Mouse (Mus musculus) intestine, postnatal 0 days (tissue): ENCODE data around the gene Rpl41. TPM values are rescaled to one million over a fixed set of nuclear protein-coding genes. Genes with fewer than 3 reads are reported as not detected.
A peak's percentile ranks its signal among the peaks of the same experiment; 100 is the strongest.

Experiments used
- ATAC-seq: fragments of 200-750 bp; cut with Nextera tagmentation; 2 replicates; pipeline ENCODE4 v1.8.0; 2017; ENCODE audit warnings: mild to moderate bottlenecking, moderate TSS enrichment, moderate library complexity
- H3K27ac ChIP-seq: fragments of 300-500 bp; sonication (generic); 2 replicates; pipeline ENCODE4 v1.5.1; 2014; ENCODE audit warnings: mild to moderate bottlenecking, low read depth, low read length, moderate library complexity
- H3K27me3 ChIP-seq: fragments of 300-500 bp; sonication (generic); replicated peaks from 2 replicates; pipeline ENCODE4 v1.6.1; 2014; ENCODE audit warnings: low read length, mixed read lengths; ENCODE audit not compliant: control insufficient read depth, insufficient read depth
- H3K36me3 ChIP-seq: fragments of 300-500 bp; sonication (generic); 2 replicates; pipeline ENCODE4 v1.6.1; 2014; ENCODE audit warnings: mild to moderate bottlenecking, moderate library complexity; ENCODE audit not compliant: control insufficient read depth, insufficient read depth
- H3K4me1 ChIP-seq: fragments of 300-500 bp; sonication (generic); replicated peaks from 2 replicates; pipeline ENCODE4 v1.6.1; 2014; ENCODE audit warnings: antibody characterized with exemption, low read length, mixed read lengths; ENCODE audit not compliant: control insufficient read depth, insufficient read depth
- H3K4me2 ChIP-seq: fragments of 300-500 bp; sonication (generic); replicated peaks from 2 replicates; pipeline ENCODE4 v1.6.1; 2014; ENCODE audit warnings: low read depth, mild to moderate bottlenecking, moderate library complexity
- H3K4me3 ChIP-seq: fragments of 300-500 bp; sonication (generic); 2 replicates; pipeline ENCODE4 v1.5.1; 2014; ENCODE audit warnings: low read depth, low read length
- H3K9ac ChIP-seq: fragments of 300-500 bp; sonication (generic); 2 replicates; pipeline ENCODE4 v1.6.1; 2014; ENCODE audit warnings: mild to moderate bottlenecking, low read depth, low read length
- H3K9me3 ChIP-seq: fragments of 300-500 bp; sonication (generic); 2 replicates; pipeline ENCODE4 v1.6.1; 2016; ENCODE audit warnings: mixed run types; ENCODE audit not compliant: control insufficient read depth
- CTCF ChIP-seq: sonication (generic); IDR thresholded peaks from 2 replicates; pipeline ENCODE4 v1.5.1; 2016; ENCODE audit warnings: low read depth, mild to moderate bottlenecking, control low read depth, antibody characterized with exemption, moderate library complexity
- WGBS: fragments of 180-500 bp; shearing (Covaris S2); extraction: QIAGEN DNeasy Blood & Tissue Kit; methylation state at CpG from one replicate; pipeline ENCODE4 v1.1.7; 2014; 5-methylcytosine and 5-hydroxymethylcytosine counted together
- polyA plus RNA-seq: library from polyadenylated mRNA; unstranded; fragments of >200 nt; fragmentation: Nextera tagmentation; extraction: Ambion mirVana; gene quantifications from 2 replicates; pipeline ENCODE4 v1.2.1, GENCODE M21; 2015

Gene Rpl41
- polyA plus RNA-seq, 1 experiment from 2014 or later = 2,428 TPM

DNA sequence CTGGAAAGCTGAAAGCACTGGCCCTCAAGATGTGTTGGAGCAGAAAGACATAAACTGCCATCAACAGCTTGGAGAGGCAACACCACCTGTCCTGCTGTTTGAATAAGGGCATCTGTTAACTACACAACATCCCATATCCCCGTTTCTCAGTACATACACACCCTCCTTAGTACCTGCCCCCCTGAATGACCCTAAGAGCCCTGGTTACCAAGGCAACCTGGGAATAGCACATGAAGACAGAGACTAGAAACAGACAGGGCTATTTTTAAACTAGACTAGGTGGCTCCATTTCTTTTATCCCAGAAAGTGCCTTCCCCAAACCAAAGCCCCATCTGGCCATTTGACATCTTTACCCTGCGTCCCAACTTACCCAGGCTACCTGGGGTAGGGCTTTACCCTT is 6.0 kb downstream of the Rpl41 start:
- no peaks in the 10 kb centered on the region for H3K9me3 ChIP-seq
- 50% methylated on average over 2 of the region's 2 CpGs for WGBS

DNA sequence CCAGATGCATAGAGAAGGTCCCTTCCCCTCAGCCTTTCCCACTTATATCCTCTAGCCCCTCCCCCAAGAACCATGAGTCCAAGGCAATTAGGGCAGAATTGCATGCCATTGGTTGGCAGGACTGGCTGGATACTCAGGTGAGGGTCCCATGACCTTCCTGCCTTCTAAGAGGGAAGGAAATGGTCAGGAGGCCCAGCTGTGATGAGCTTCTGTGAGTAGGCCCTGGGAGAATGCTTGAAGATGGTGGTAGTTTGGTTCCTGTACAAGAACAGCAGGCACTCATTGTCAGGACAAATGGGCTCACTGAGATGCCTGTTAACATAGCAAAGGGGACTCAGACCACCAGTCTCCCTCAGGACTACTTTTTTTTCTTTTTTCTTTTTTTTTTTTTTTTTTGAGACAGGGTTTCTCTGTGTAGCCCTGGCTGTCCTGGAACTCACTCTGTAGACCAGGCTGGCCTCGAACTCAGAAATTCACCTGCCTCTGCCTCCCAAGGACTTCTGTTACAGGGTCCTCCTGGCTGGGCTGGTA is 10.7 kb downstream of the Rpl41 start:
- H3K27me3 ChIP-seq = no peaks in the 10 kb centered on the region
- 80% methylated on average over 1 of the region's 1 CpGs for WGBS
- no peak for ATAC-seq
- no peak overlapping the region for H3K9ac ChIP-seq
- no peak overlapping the region for H3K27ac ChIP-seq
- no peak overlapping the region for H3K4me2 ChIP-seq
- H3K4me3 ChIP-seq = no peak overlapping the region
- H3K9me3 ChIP-seq = no peaks in the 10 kb centered on the region
- TF ChIP-seq CTCF = no peak
- no peaks in the 10 kb centered on the region for H3K4me1 ChIP-seq
- peaks cover 15% of the 10 kb centered on the region; the same call in 1 of the 2 replicates for H3K36me3 ChIP-seq

More for the DNA sequence above, 6.0 kb downstream of the Rpl41 start:
- Histone ChIP-seq H3K9ac (no peak overlapping the region), H3K36me3 (peaks cover 39% of the 10 kb centered on the region), H3K27me3 (no peaks in the 10 kb centered on the region), H3K4me2 (no peak overlapping the region), H3K4me1 (no peaks in the 10 kb centered on the region), H3K27ac (no peak overlapping the region), H3K4me3 (no peak overlapping the region)
- ATAC-seq = no peak
- no peak for TF ChIP-seq CTCF

DNA sequence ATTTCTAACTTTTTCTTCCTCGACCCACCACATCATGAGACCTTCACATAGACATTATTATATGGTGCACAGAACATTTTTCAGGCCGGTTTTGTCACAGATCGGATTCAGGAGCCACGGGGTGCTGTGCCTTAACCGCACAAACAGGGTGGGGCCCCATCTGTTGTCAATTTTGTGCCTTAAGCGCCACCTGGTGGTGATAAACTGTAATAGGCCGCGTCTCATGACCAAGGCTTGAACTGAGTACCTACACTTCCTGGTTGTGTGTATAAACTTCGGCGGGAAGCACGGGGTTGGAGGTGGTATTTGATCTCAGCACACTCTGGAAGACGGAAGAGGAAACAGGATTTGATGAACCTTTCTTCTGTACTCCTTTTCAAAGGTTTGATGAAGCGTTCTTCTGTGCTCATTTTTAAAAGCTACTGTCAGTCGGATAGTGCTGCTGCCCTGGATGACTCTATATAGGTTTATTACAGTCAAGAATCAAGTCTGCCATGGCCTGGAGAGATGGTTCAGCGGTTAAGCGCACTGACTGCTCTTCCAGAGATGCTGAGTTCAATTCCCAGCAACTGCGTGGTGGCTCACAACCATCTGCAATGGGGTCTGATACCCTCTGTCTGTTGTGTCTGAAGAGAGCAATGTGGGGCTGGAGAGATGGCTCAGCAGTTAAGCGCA is 12.7 kb downstream of the Rpl41 start:
- peak overlapping the region; percentile 53 for H3K4me2 ChIP-seq
- H3K9me3 ChIP-seq = no peaks in the 10 kb centered on the region
- ATAC-seq = peak; percentile 88
- H3K27ac ChIP-seq = 0 out of 2 replicates have a peak overlapping the region, but pooled peaks have one; percentile 8
- WGBS = 13% methylated on average over 18 of the region's 18 CpGs
- peaks cover 3% of the 10 kb centered on the region; the same call in 1 of the 2 replicates for H3K36me3 ChIP-seq
- no peaks in the 10 kb centered on the region for H3K27me3 ChIP-seq
- no peaks in the 10 kb centered on the region for H3K4me1 ChIP-seq
- H3K9ac ChIP-seq = no peak overlapping the region
- peak; percentile 94 for TF ChIP-seq CTCF
- peak overlapping the region; percentile 14; the same call in 1 of the 2 replicates for H3K4me3 ChIP-seq

DNA sequence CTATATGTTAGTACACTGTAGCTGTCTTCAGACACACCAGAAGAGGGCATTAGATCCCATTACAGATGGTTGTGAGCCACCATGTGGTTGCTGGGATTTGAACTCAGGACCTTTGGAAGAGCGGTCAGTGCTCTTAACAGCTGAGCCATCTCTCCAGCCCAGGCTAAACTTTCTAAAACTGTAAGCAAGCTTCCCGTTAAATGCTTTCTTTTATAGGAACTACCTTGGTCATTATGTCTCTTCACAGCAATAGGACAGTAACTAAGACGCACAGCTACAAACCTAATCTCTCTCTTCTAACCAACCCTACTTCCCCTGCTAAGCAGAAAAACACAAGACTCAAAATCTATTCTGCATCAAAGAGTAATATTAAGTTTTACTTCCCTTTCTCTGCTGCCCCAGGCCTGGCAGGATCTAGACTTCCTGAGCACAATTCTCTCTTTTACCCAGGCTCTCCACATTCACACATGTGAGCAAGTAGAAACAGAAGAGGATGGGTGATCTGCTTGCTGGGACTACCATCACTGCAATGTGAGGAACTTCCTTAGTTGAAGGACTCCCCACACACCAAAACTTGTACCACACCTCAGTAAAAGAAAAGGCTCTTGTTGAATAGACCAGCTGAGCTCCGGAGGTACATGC is 13.4 kb downstream of the Rpl41 start:
- no peaks in the 10 kb centered on the region for H3K36me3 ChIP-seq
- no peaks in the 10 kb centered on the region for H3K27me3 ChIP-seq
- no peaks in the 10 kb centered on the region for H3K9me3 ChIP-seq
- ATAC-seq = no peak
- H3K4me2 ChIP-seq = peak overlapping the region; percentile 53
- TF ChIP-seq CTCF = no peak
- H3K9ac ChIP-seq = no peak overlapping the region
- H3K27ac ChIP-seq = 0 out of 2 replicates have a peak overlapping the region, but pooled peaks have one; percentile 8
- peak overlapping the region; percentile 14; the same call in 1 of the 2 replicates for H3K4me3 ChIP-seq
- 73% methylated on average over 4 of the region's 4 CpGs for WGBS
- H3K4me1 ChIP-seq = no peaks in the 10 kb centered on the region

DNA sequence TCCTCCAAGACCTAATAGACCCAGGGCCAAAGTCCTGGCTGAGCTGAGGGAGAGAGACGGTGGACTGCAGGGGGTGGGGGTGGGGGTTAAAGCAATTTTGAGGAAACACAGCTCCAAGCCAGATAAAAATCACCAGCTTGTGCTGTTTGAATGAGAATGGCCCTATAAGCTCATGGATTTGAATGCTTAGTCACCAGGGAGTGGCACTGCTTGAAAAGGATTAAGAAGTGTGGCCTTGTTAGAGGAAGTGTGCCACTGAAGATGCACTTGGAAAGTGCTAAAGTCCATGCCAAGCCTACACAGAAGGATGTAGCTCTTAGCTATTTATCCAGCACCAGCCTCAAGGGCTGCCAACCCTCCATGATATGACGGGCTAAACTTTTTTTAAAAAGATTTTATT is 13.9 kb downstream of the Rpl41 start:
- ATAC-seq = no peak
- Histone ChIP-seq H3K9ac (no peak overlapping the region), H3K27me3 (no peaks in the 10 kb centered on the region), H3K4me3 (no peak overlapping the region), H3K36me3 (no peaks in the 10 kb centered on the region), H3K4me1 (no peaks in the 10 kb centered on the region), H3K27ac (no peak overlapping the region), H3K9me3 (no peaks in the 10 kb centered on the region), H3K4me2 (no peak overlapping the region)
- no peak for TF ChIP-seq CTCF
- 52% methylated on average over 2 of the region's 2 CpGs for WGBS
